Mouse (Mus musculus) spleen, adult 2 months (tissue): ENCODE results near the gene Ubxn4.

Experiments used
- CTCF ChIP-seq: fragments of 200-500 bp; IDR thresholded peaks from 2 replicates; pipeline ENCODE4 v1.5.1; 2011; ENCODE audit warnings: mild to moderate bottlenecking, inconsistent platforms; ENCODE audit not compliant: insufficient read depth, insufficient read length, insufficient replicate concordance; ENCODE audit errors: extremely low read depth
- POLR2A ChIP-seq: fragments of 200-500 bp; IDR thresholded peaks from 2 replicates; pipeline ENCODE4 v1.6.1; 2011; ENCODE audit warnings: low read depth, low read length, inconsistent platforms

GRCm38 (mm10) chr1:128284157-128284690 is 40.5 kb downstream of the Ubxn4 start:
- TF ChIP-seq POLR2A (no peak), CTCF (no peak)
